Mouse (Mus musculus): ENCODE results near the gene Gm5460.

The Gm5460 gene

GRCm38 (mm10) chr14:34075346-34075745 is 58.8 kb downstream of the Gm5460 start:
- no peak for DNase-seq (ENCODE audit: extremely low spot score)

DNA sequence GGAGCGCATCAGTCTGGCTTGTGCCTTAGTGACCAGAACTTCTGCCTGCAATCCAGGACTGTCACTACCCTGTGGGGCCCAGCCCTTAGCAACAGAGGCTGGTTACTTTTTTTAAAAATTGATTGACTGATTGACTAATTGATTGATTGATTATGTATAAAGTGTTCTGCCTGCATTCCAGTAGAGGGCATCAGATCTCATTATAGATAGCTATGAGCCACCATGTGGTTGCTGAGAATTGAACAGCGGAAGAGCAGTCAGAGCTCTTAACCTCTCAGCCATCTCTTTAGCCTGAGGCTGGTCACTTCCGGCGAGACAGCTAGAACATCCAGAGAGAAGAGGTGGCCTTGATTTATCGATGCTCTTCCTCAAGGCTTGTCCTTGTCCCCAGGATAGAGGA is 60.7 kb downstream of the Gm5460 start:
- no peak for DNase-seq (ENCODE audit: extremely low spot score)

DNA sequence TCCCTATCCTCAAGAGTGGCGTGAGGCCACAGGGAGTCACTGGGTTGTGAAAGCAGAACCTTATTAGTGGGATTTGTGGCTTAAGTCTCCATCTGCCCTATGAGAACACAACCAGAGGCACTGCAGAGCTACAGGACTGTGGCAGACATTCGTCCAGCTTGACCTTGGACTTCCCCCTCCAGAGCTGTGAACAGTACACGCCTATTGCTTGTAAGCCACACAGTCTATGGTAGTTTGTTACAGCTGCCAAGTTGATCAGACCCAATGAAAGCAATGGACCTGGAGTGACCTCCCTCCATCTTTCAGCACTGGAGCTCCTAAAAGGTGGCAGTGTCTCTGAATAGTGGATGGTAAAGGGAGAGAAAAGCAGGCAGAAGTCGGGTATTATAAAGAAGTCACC is 61.7 kb downstream of the Gm5460 start:
- DNase-seq (ENCODE audit: extremely low spot score), result no peak

DNA sequence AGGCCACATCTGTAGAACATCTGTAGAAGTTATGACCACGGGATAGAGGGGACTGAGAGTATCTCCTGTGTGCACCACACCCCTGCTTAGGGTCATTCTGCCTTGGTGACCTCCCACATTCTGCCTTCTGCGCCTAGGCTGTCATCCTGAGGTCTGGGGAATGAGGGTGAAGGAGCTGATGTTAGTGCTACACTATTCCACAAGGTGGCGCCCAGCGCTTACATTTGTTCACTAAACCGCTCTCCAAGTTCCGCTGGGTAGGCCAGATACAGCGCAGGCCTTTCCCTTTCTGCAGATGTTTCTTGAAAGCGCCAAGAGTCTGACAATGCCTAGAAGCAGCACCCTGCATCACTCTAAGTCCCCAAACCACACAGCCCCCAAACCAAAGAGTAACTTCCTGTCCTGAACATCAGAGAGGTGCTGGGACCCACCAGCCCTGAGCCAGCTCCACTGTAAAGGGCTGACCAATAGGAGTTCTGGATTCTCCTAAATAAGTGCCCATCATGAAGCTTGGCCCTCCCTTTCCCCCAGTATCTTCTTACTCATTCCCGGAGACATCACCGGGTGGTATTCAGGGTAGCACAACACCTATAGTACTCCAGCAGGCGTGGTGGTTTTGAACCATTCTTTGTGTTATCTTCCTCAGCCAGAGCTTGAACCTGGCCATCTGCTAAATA is 63.9 kb downstream of the Gm5460 start:
- DNase-seq (ENCODE audit: extremely low spot score), result peak; percentile 77

GRCm38 (mm10) chr14:34085731-34086130 is 69.2 kb downstream of the Gm5460 start, which contains the start of gene Anxa8:
TSS of gene Anxa8 (plus strand) at chr14:34085981.
- DNase-seq (ENCODE audit: extremely low spot score), result no peak

GRCm38 (mm10) chr14:34086806-34087205 is 70.2 kb downstream of the Gm5460 start:
- DNase-seq (ENCODE audit: extremely low spot score), result no peak

- no peak for DNase-seq (ENCODE audit: extremely low spot score)
These were observed 71.4 kb downstream of the Gm5460 start for GRCm38 (mm10) chr14:34087856-34088398.

- no peak for DNase-seq (ENCODE audit: extremely low spot score)
These were observed 73.2 kb downstream of the Gm5460 start for GRCm38 (mm10) chr14:34089796-34090195.

GRCm38 (mm10) chr14:34091475-34091874 is 74.9 kb downstream of the Gm5460 start:
- DNase-seq (ENCODE audit: extremely low spot score), result no peak

- DNase-seq (ENCODE audit: extremely low spot score), result no peak
These were observed 76.3 kb downstream of the Gm5460 start for GRCm38 (mm10) chr14:34092856-34093255.

- no peak for DNase-seq (ENCODE audit: extremely low spot score)
These were observed 79.6 kb downstream of the Gm5460 start for GRCm38 (mm10) chr14:34096161-34096560.

All from embryo, embryonic 9.5 days (tissue).